Mouse (Mus musculus) layer of hippocampus, postnatal 25 days (tissue): ENCODE measurements around the gene Rpl10-ps3. TPM values are rescaled to one million over a fixed set of nuclear protein-coding genes. Genes with fewer than 3 reads are reported as not detected.

Experiments used
- DNase-seq, 2 experiments: peaks; one replicate each; pipeline ENCODE4 v3.0.0; 2022; ENCODE audit warnings: mixed read lengths in 2 of 2, low spot score in 1 of 2; ENCODE audit errors: extremely low spot score in 1 of 2
- total RNA-seq, 2 experiments: library from RNA; stranded (reverse); gene quantifications; 2 replicates each; pipeline ENCODE4 v1.2.3; 2021

Rpl10-ps3 gene
- total RNA-seq, 2 experiments from 2014 or later = 369 to 392 TPM

DNA sequence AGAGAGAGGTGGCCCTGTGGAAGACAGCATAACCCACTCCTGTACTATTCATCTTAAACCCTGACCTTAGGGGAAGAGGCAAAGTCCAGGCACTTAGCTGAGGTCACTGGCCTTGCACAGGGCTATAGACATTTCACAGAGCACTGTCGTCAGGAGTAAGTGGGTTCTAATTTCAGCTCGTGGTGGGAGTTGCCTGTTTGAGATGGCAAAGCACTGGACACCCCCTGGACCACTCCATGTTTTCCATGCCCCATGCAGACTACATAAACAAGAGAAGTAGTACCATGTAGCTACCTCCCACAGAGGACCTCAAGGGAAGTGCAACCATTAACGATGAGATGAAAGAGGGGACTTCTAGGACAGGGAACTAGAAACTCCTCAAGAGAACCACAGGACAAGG, 29.1 kb downstream of the Rpl10-ps3 start:
- no peak for DNase-seq

DNA sequence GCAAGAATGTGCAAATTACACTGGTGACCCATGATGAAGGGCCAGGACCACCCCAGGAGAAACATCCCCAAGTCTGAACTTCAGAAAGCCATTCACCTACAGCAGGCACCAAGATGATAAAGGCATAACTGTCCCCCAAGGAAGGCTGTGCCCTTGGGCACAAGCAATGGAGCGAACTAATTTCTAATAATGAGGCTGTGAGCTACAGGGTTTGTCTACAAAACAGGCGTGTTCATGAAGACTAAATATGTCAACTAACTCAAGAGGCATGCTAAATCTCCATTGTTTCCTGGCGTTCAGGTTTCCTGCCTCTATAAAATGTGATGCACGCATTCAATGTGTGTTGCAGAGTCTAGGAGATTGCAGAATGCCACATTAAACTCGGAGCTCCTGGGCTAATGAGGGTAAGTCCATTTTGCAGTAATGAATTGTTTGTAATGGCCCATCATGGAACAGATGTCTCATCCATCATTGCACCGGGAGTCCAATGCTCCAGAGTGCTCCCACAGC, 33.7 kb downstream of the Rpl10-ps3 start:
- no peak for DNase-seq

- peak; percentile 20 to 37 for DNase-seq
Observed at GRCm38 (mm10) chr9:50305666-50306402, 38.9 kb downstream of the Rpl10-ps3 start.

DNA sequence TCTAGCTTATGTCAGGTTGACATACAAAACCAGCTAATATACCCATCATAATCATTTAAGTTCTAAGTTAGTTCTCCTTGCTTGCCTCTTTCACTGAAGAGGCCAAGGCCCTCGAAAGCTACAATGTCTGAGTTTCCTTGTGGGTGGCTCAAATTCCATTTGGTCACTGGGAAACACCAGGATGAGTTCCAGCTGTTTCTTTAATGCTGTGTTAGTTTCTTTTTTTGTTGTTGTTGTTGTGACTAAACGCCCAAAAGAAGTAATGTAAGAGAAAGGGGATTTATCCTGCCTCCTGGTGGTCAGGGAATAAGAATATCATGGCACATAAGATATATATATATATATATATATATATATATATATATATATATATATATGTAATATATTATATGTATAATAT, 39.7 kb downstream of the Rpl10-ps3 start:
- no peak for DNase-seq

- DNase-seq = no peak
Observed at GRCm38 (mm10) chr9:50304004-50304403, 40.8 kb downstream of the Rpl10-ps3 start.

- peak; percentile 11 to 23 for DNase-seq
Observed at GRCm38 (mm10) chr9:50301722-50302121, 43.0 kb downstream of the Rpl10-ps3 start.

- DNase-seq = no peak
Observed at GRCm38 (mm10) chr9:50298389-50298788, 46.4 kb downstream of the Rpl10-ps3 start.

Other genes with a start within 250 kb of the Rpl10-ps3 start
- under 1 TPM; 0.15 to 0.21 TPM for gene Plet1, start 149.6 kb upstream of the Rpl10-ps3 start, total RNA-seq
- gene Pts, start 183.8 kb upstream of the Rpl10-ps3 start, total RNA-seq = 10 to 100 TPM; 36.0 to 39.8 TPM
- gene Il18, start 209.9 kb upstream of the Rpl10-ps3 start, total RNA-seq = 10 to 100 TPM; 24.3 to 25.4 TPM
- 1 to 10 TPM; 3.5 to 3.8 TPM for gene Bco2, start 210.2 kb upstream of the Rpl10-ps3 start, total RNA-seq
- not detected for gene Tex12, start 216.4 kb upstream of the Rpl10-ps3 start, total RNA-seq